Comparison of ENCODE assay signal across 25 mouse cellular contexts in genomic region chr3:70250733-70251132, GRCm38 (mm10).
A peak's percentile ranks its signal among the peaks of the same experiment; 100 is the strongest.
DNase-seq lines count a peak whose midpoint lies in the region; ATAC-seq lines count a peak whose summit lies in the region.
"Had no signal": no experiment of that assay in that cellular context is flagged by ENCODE, and none has a peak within 500 bp of the region (broad histone marks: within the 10 kb centered on the region; RNA-seq: fewer than 3 reads in every experiment).

No protein-coding gene starts in this region.

- H3K27me3 ChIP-seq in hindbrain, embryonic 16.5 days (replicated peaks; ENCODE audit: control insufficient read depth, insufficient read depth, low read length): no peaks in the 10 kb centered on the region
- no peaks in the 10 kb centered on the region for H3K27me3 ChIP-seq in hindbrain, embryonic 14.5 days (ENCODE audit: control insufficient read depth, insufficient read depth, low read length)
- H3K27me3 ChIP-seq: forebrain, embryonic 15.5 days; hindbrain, embryonic 13.5 days; kidney, embryonic 15.5 days; limb, embryonic 15.5 days; liver, embryonic 13.5 days; midbrain, embryonic 15.5 days; stomach, embryonic 15.5 days had no signal

- no peak overlapping the region for H3K4me3 ChIP-seq in hindbrain, embryonic 16.5 days (ENCODE audit: low read length)
- H3K4me3 ChIP-seq in hindbrain, embryonic 14.5 days (replicated peaks; ENCODE audit: low read length): no peak overlapping the region
- H3K4me3 ChIP-seq: erythroblast, embryonic 14.5 days; forebrain, embryonic 15.5 days; heart, adult 2 months; hindbrain, embryonic 13.5 days; kidney, embryonic 15.5 days; limb, embryonic 10.5 days; limb, embryonic 15.5 days; liver, embryonic 13.5 days; midbrain, embryonic 15.5 days; stomach, embryonic 15.5 days had no signal

- H3K9me3 ChIP-seq in hindbrain, embryonic 16.5 days (ENCODE audit: control insufficient read depth, low read length): no peaks in the 10 kb centered on the region
- H3K9me3 ChIP-seq in hindbrain, embryonic 14.5 days (ENCODE audit: control insufficient read depth, low read length): no peaks in the 10 kb centered on the region
- H3K9me3 ChIP-seq: forebrain, embryonic 15.5 days; hindbrain, embryonic 13.5 days; kidney, embryonic 15.5 days; limb, embryonic 10.5 days; limb, embryonic 15.5 days; liver, embryonic 13.5 days; midbrain, embryonic 15.5 days; stomach, embryonic 15.5 days had no signal

- DNase-seq in heart, adult 8-10 months (ENCODE audit: low spot score): peak; percentile 12
- DNase-seq in heart, postnatal 4 days: no peak
- no peak for DNase-seq in hindbrain, embryonic 14.5 days (ENCODE audit: low spot score)
- DNase-seq in retina, postnatal 1 day: peak; percentile 6
- no peak for DNase-seq in retina, embryonic 14.5 days (ENCODE audit: low spot score)
- DNase-seq: adrenal gland, postnatal 25 days; heart, adult 2 months; kidney, adult 18-20 months; kidney, postnatal 25 days; liver, embryonic 13.5 days; lung, adult 18-20 months; right cerebral cortex, postnatal 14 days had no signal

- WGBS in hindbrain, embryonic 16.5 days: 61% methylated on average over 7 of the region's 7 CpGs
- 60% methylated on average over 7 of the region's 7 CpGs for WGBS in hindbrain, embryonic 14.5 days

- no peaks in the 10 kb centered on the region for H3K36me3 ChIP-seq in hindbrain, embryonic 16.5 days (ENCODE audit: control insufficient read depth, insufficient read depth, low read length)
- no peaks in the 10 kb centered on the region for H3K36me3 ChIP-seq in hindbrain, embryonic 14.5 days (replicated peaks; ENCODE audit: control insufficient read depth, insufficient read depth)
- H3K36me3 ChIP-seq: forebrain, embryonic 15.5 days; hindbrain, embryonic 13.5 days; kidney, embryonic 15.5 days; limb, embryonic 10.5 days; limb, embryonic 15.5 days; liver, embryonic 13.5 days; midbrain, embryonic 15.5 days; stomach, embryonic 15.5 days had no signal

- no peak overlapping the region for H3K9ac ChIP-seq in hindbrain, embryonic 16.5 days (ENCODE audit: low read depth, low read length)
- H3K9ac ChIP-seq in hindbrain, embryonic 14.5 days: no peak overlapping the region
- H3K9ac ChIP-seq: forebrain, embryonic 15.5 days; hindbrain, embryonic 13.5 days; kidney, embryonic 15.5 days; limb, embryonic 15.5 days; liver, embryonic 13.5 days; midbrain, embryonic 15.5 days; stomach, embryonic 15.5 days had no signal

- ATAC-seq in hindbrain, embryonic 16.5 days: peak; percentile 40; the same call in 1 of the 2 replicates
- no peak for ATAC-seq in hindbrain, embryonic 14.5 days (ENCODE audit: low FRiP score)
- ATAC-seq in megakaryocyte-erythroid progenitor cell, adult 5-6 weeks (replicated peaks; ENCODE audit: low FRiP score, low TSS enrichment, poor library complexity, severe bottlenecking): no peak
- ATAC-seq: CD4-positive, CD25-positive, alpha-beta regulatory T cell, adult 4 months; forebrain, embryonic 15.5 days; inflammation-experienced regulatory T-cells, adult 6 months; midbrain, embryonic 15.5 days had no signal

- no peak overlapping the region for H3K27ac ChIP-seq in hindbrain, embryonic 16.5 days (ENCODE audit: low read depth, low read length)
- H3K27ac ChIP-seq in hindbrain, embryonic 14.5 days: no peak overlapping the region
- H3K27ac ChIP-seq: forebrain, embryonic 15.5 days; heart, adult 2 months; hindbrain, embryonic 13.5 days; kidney, embryonic 15.5 days; limb, embryonic 10.5 days; limb, embryonic 15.5 days; liver, embryonic 13.5 days; macrophage; midbrain, embryonic 15.5 days; stomach, embryonic 15.5 days had no signal

- no peak overlapping the region for H3K4me2 ChIP-seq in hindbrain, embryonic 16.5 days (ENCODE audit: low read length)
- no peak overlapping the region for H3K4me2 ChIP-seq in hindbrain, embryonic 14.5 days (replicated peaks)
- H3K4me2 ChIP-seq: forebrain, embryonic 15.5 days; hindbrain, embryonic 13.5 days; kidney, embryonic 15.5 days; limb, embryonic 15.5 days; liver, embryonic 13.5 days; midbrain, embryonic 15.5 days; stomach, embryonic 15.5 days had no signal

- no peaks in the 10 kb centered on the region for H3K4me1 ChIP-seq in hindbrain, embryonic 16.5 days (ENCODE audit: control insufficient read depth, insufficient read depth, low read depth, low read length)
- no peaks in the 10 kb centered on the region for H3K4me1 ChIP-seq in hindbrain, embryonic 14.5 days (replicated peaks; ENCODE audit: control insufficient read depth, insufficient read depth, low read length)
- H3K4me1 ChIP-seq: forebrain, embryonic 15.5 days; hindbrain, embryonic 13.5 days; kidney, embryonic 15.5 days; limb, embryonic 15.5 days; liver, embryonic 13.5 days; midbrain, embryonic 15.5 days; stomach, embryonic 15.5 days had no signal

Comparison
In these comparisons a context has a peak if more than half of its experiments do, and no peak if none do; other contexts are left out.
1. DNase-seq: peak in heart, adult 8-10 months (single experiment) and retina, postnatal 1 day (single experiment); none in heart, postnatal 4 days (single experiment), hindbrain, embryonic 14.5 days (single experiment) and retina, embryonic 14.5 days (single experiment).